Mouse (Mus musculus): ENCODE measurements around the gene Il16. TPM values are rescaled to one million over a fixed set of nuclear protein-coding genes. Genes with fewer than 3 reads are reported as not detected.

The Il16 gene
- total RNA-seq, 2 experiments from 2014 or later, result 1.4 to 1.8 TPM

- no peak overlapping the region for H3K4me3 ChIP-seq
- TF ChIP-seq CTCF (IDR thresholded peaks at IDR 0.05), result no peak
- no peak for DNase-seq
- intact Hi-C loops (cut with DNase I), result no loop called here
- H3K27ac ChIP-seq, result no peak overlapping the region
Measured at GRCm38 (mm10) chr7:83703046-83703775, 42.3 kb downstream of the Il16 start.

GRCm38 (mm10) chr7:83699066-83699745, 46.3 kb downstream of the Il16 start:
- Histone ChIP-seq H3K27ac (peak overlapping the region; percentile 40; the same call in 1 of the 2 replicates), H3K4me3 (no peak overlapping the region)
- no peak for TF ChIP-seq CTCF (IDR thresholded peaks at IDR 0.05)
- DNase-seq, result no peak
- intact Hi-C loops (cut with DNase I), result loop anchor here (10.0 kb wide), 1 partner anchor 186 kb away; the partner anchor contains the start of genes Mesd and Tlnrd1

GRCm38 (mm10) chr7:83695449-83696212, 49.9 kb downstream of the Il16 start:
- peak; percentile 46 for DNase-seq
- no peak overlapping the region for H3K27ac ChIP-seq
- intact Hi-C loops (cut with DNase I), result loop anchor here (1.0 to 10.0 kb wide), 3 partner anchors 79 to 189 kb away; partner anchors contain the start of genes Mesd and Tlnrd1
- no peak overlapping the region for H3K4me3 ChIP-seq
- TF ChIP-seq CTCF (IDR thresholded peaks at IDR 0.05), result peak; percentile 77

GRCm38 (mm10) chr7:83682640-83683274, 62.8 kb downstream of the Il16 start:
- no peak for TF ChIP-seq CTCF (IDR thresholded peaks at IDR 0.05)

GRCm38 (mm10) chr7:83678506-83678905, 67.0 kb downstream of the Il16 start:
- no peak for DNase-seq
- Histone ChIP-seq H3K4me3 (no peak overlapping the region), H3K27ac (no peak overlapping the region)
- no peak for TF ChIP-seq CTCF (IDR thresholded peaks at IDR 0.05)
- intact Hi-C loops (cut with DNase I), result loop anchor here (5.0 kb wide), 1 partner anchor 961 kb away; no protein-coding TSS in a partner anchor

More at GRCm38 (mm10) chr7:83682640-83683274, 62.8 kb downstream of the Il16 start:
- DNase-seq, result no peak
- Histone ChIP-seq H3K27ac (no peak overlapping the region), H3K4me3 (no peak overlapping the region)
- intact Hi-C loops (cut with DNase I), result loop anchor here (5.0 kb wide), 1 partner anchor 90 kb away; no protein-coding TSS in a partner anchor

GRCm38 (mm10) chr7:83677296-83677695, 68.2 kb downstream of the Il16 start:
- no peak for DNase-seq
- Histone ChIP-seq H3K27ac (no peak overlapping the region), H3K4me3 (no peak overlapping the region)
- intact Hi-C loops (cut with DNase I), result loop anchor here (5.0 kb wide), 1 partner anchor 960 kb away; no protein-coding TSS in a partner anchor
- no peak for TF ChIP-seq CTCF (IDR thresholded peaks at IDR 0.05)

- intact Hi-C loops (cut with DNase I), result loop anchor here (2.0 to 5.0 kb wide), 2 partner anchors 107 to 958 kb away; no protein-coding TSS in a partner anchor
- DNase-seq, result no peak
- Histone ChIP-seq H3K4me3 (no peak overlapping the region), H3K27ac (no peak overlapping the region)
- peak; percentile 73 for TF ChIP-seq CTCF (IDR thresholded peaks at IDR 0.05)
Measured at GRCm38 (mm10) chr7:83675545-83676254, 69.8 kb downstream of the Il16 start.

GRCm38 (mm10) chr7:83671573-83671972, 74.0 kb downstream of the Il16 start:
- no peak for TF ChIP-seq CTCF (IDR thresholded peaks at IDR 0.05)
- intact Hi-C loops (cut with DNase I), result no loop called here
- DNase-seq, result no peak
- no peak overlapping the region for H3K27ac ChIP-seq
- no peak overlapping the region for H3K4me3 ChIP-seq

- Histone ChIP-seq H3K27ac (no peak overlapping the region), H3K4me3 (no peak overlapping the region)
- intact Hi-C loops (cut with DNase I), result loop anchor here (1.0 to 10.0 kb wide), 3 partner anchors 109 to 216 kb away; partner anchors contain the start of genes Mesd and Tlnrd1
- peak; percentile 60 for DNase-seq
- peak; percentile 81 for TF ChIP-seq CTCF (IDR thresholded peaks at IDR 0.05)
Measured at GRCm38 (mm10) chr7:83668724-83669123, 76.8 kb downstream of the Il16 start.

GRCm38 (mm10) chr7:83667936-83668645, 77.4 kb downstream of the Il16 start:
- no peak for TF ChIP-seq CTCF (IDR thresholded peaks at IDR 0.05)
- Histone ChIP-seq H3K4me3 (no peak overlapping the region), H3K27ac (no peak overlapping the region)
- DNase-seq, result no peak
- intact Hi-C loops (cut with DNase I), result loop anchor here (1.0 to 10.0 kb wide), 3 partner anchors 109 to 217 kb away; partner anchors contain the start of genes Mesd and Tlnrd1
